Mouse (Mus musculus) embryonic fibroblast, embryonic 13.5 days (primary cell): ENCODE data around the gene Prelid3b. TPM values are rescaled to one million over a fixed set of nuclear protein-coding genes. Genes with fewer than 3 reads are reported as not detected.

Experiments
- H3K27ac ChIP-seq: 2 replicates; pipeline ENCODE4 v1.5.1; 2012; ENCODE audit warnings: low read length, control low read depth, inconsistent platforms; ENCODE audit not compliant: insufficient read depth
- H3K4me1 ChIP-seq: 2 replicates; pipeline ENCODE4 v1.6.1; 2011; ENCODE audit warnings: low read length; ENCODE audit not compliant: control insufficient read depth, insufficient read depth
- H3K4me3 ChIP-seq: 2 replicates; pipeline ENCODE4 v1.5.1; 2011; ENCODE audit warnings: mild to moderate bottlenecking, control low read depth, low read length; ENCODE audit not compliant: insufficient read depth
- CTCF ChIP-seq: IDR thresholded peaks from 2 replicates; pipeline ENCODE4 v1.5.1; 2011; ENCODE audit warnings: mild to moderate bottlenecking, control low read depth, low read length, moderate library complexity, borderline replicate concordance; ENCODE audit not compliant: insufficient read depth
- POLR2A ChIP-seq: IDR thresholded peaks from 2 replicates; pipeline ENCODE4 v1.6.1; 2011; ENCODE audit warnings: low read depth, mild to moderate bottlenecking, control low read depth, low read length, moderate library complexity
- polyA plus RNA-seq: library from polyadenylated mRNA; stranded (reverse); fragments of >200 nt; gene quantifications from 2 replicates; pipeline ENCODE4 v1.2.4, GENCODE M21; 2011; ENCODE audit warnings: low read depth; ENCODE audit not compliant: missing spikeins, insufficient read length

The Prelid3b gene
- polyA plus RNA-seq, 1 experiment: 75.1 TPM

- TF ChIP-seq POLR2A (no peak), CTCF (no peak)
- H3K4me3 ChIP-seq: no peak overlapping the region
- no peak overlapping the region for H3K27ac ChIP-seq
- H3K4me1 ChIP-seq: no peaks in the 10 kb centered on the region
Measured at GRCm38 (mm10) chr2:174443046-174443445, 29.8 kb downstream of the Prelid3b start.

GRCm38 (mm10) chr2:174442460-174442859 is 30.4 kb downstream of the Prelid3b start:
- Histone ChIP-seq H3K4me1 (no peaks in the 10 kb centered on the region), H3K4me3 (no peak overlapping the region), H3K27ac (no peak overlapping the region)
- TF ChIP-seq CTCF (no peak), POLR2A (no peak)

GRCm38 (mm10) chr2:174441898-174442297 is 31.0 kb downstream of the Prelid3b start:
- Histone ChIP-seq H3K27ac (no peak overlapping the region), H3K4me1 (no peaks in the 10 kb centered on the region), H3K4me3 (no peak overlapping the region)
- TF ChIP-seq CTCF: no peak
- TF ChIP-seq POLR2A: no peak

- Histone ChIP-seq H3K27ac (no peak overlapping the region), H3K4me1 (no peaks in the 10 kb centered on the region), H3K4me3 (no peak overlapping the region)
- TF ChIP-seq POLR2A: no peak
- no peak for TF ChIP-seq CTCF
Measured at GRCm38 (mm10) chr2:174439961-174440360, 32.9 kb downstream of the Prelid3b start.

GRCm38 (mm10) chr2:174439450-174439838 is 33.4 kb downstream of the Prelid3b start:
- Histone ChIP-seq H3K27ac (no peak overlapping the region), H3K4me1 (no peaks in the 10 kb centered on the region), H3K4me3 (no peak overlapping the region)

GRCm38 (mm10) chr2:174438737-174439449 is 34.0 kb downstream of the Prelid3b start, which contains the start of gene Ctsz:
Gene Ctsz, minus strand, starts transcription at chr2:174439039.
- Histone ChIP-seq H3K27ac (no peak within 1 kb of the TSS), H3K4me3 (peak within 1 kb of the TSS; percentile 55), H3K4me1 (no peaks in the 10 kb centered on the region)
- TF ChIP-seq CTCF (no peak), POLR2A (peak; percentile 63)

More at GRCm38 (mm10) chr2:174439450-174439838, 33.4 kb downstream of the Prelid3b start:
- TF ChIP-seq POLR2A: no peak
- TF ChIP-seq CTCF: no peak

- Histone ChIP-seq H3K4me1 (no peaks in the 10 kb centered on the region), H3K4me3 (peak overlapping the region; percentile 55), H3K27ac (no peak overlapping the region)
- no peak for TF ChIP-seq POLR2A
Measured at GRCm38 (mm10) chr2:174438181-174438580, 34.7 kb downstream of the Prelid3b start.

DNA sequence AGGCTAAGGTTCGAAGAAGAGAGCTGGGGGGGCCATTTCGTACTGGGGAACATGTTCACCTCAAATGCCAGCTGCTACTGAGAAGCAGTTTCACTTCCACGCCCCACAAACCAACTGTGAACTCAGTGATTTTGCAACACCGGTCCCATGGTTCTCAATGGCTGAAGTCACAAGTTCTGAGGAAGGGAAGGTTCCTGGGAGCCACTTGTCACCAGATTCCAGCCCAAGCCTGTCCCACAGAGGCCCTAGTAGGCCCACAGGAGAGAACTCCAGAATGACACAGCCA is 35.2 kb downstream of the Prelid3b start:
- TF ChIP-seq POLR2A (no peak), CTCF (no peak)
- Histone ChIP-seq H3K4me1 (no peaks in the 10 kb centered on the region), H3K27ac (no peak overlapping the region), H3K4me3 (peak overlapping the region; percentile 55)

- Histone ChIP-seq H3K4me3 (no peak overlapping the region), H3K27ac (no peak overlapping the region), H3K4me1 (no peaks in the 10 kb centered on the region)
- TF ChIP-seq CTCF: no peak
- TF ChIP-seq POLR2A: no peak
Measured at GRCm38 (mm10) chr2:174436916-174437696, 35.8 kb downstream of the Prelid3b start.

DNA sequence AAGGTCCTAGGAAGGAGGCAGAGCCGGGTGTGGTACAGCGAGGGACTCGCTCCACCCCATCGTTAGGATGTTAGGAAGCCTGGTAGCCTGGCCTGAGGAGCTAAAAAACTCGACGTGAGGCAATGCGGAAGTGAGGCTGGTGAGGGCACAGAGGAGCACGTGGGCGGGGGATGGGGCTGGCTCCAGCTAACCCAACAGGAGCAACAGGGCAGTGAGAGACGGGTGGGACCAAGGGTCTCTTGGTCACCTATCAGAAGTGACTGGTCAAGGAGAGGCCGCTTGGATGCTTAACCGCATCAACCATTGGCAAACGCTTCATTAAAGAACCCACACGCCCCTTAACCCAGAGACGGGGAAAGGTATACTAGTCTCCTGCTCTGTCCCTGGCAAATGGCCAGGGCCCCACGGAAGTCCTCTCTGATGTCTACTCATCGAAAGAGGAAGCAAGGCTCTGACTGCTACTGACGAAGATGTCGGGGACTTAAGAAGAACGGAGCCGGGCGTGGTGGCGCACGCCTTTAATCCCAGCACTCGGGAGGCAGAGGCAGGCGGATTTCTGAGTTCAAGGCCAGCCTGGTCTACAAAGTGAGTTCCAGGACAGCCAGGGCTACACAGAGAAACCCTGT is 36.7 kb downstream of the Prelid3b start:
- Histone ChIP-seq H3K4me1 (no peaks in the 10 kb centered on the region), H3K27ac (no peak overlapping the region), H3K4me3 (no peak overlapping the region)
- TF ChIP-seq POLR2A (no peak), CTCF (no peak)
